In the genomic region with DNA sequence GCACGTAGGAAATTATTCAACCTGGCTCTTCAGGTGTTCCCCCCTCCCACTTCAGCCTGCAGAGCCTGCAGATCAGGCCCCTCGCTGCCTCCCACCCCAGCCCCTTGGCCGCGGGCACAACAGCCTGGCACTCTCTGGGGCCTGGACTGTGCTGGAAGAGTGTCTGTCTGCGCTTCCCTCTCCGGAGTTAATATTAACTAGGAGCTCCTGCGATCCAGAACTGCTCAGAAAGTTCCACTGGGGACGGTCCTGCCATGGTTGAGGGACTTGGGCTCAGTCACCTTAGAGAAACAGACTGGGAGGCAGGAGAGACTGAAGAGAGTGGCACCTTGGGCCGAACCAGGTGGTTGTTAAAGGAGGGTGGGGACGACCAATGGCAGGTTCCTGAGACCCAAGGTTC, we compare ENCODE assay signal across 10 mouse cellular contexts. TPM values are rescaled to one million over a fixed set of nuclear protein-coding genes. Genes with fewer than 3 reads are reported as not detected.
DNase-seq lines count a peak whose midpoint lies in the region; ATAC-seq and TF ChIP-seq lines count a peak whose summit lies in the region.
"Had no signal": no experiment of that assay in that cellular context is flagged by ENCODE, and none has a peak within 500 bp of the region (broad histone marks: within the 10 kb centered on the region; RNA-seq: fewer than 3 reads in every experiment).

No protein-coding gene starts in this region.

- no peak for TF ChIP-seq POLR2A in lung, adult 2 months (IDR thresholded peaks at IDR 0.05; ENCODE audit: borderline replicate concordance, extremely low read depth, low read depth, low read length)

- ATAC-seq in intestine, embryonic 14.5 days (replicated peaks; ENCODE audit: low FRiP score, low TSS enrichment, low read depth), result no peak; the same call in 1 of the 2 replicates
- no peak for ATAC-seq in limb, embryonic 15.5 days (ENCODE audit: insufficient number of reproducible peaks, low FRiP score, low TSS enrichment, low read depth)
- no peak for ATAC-seq in stomach, embryonic 14.5 days (ENCODE audit: insufficient number of reproducible peaks, insufficient read depth, low FRiP score, low read depth)
- no peak for ATAC-seq in CD4-positive, CD25-positive, alpha-beta regulatory T cell, adult 4 months

- H3K9me3 ChIP-seq in intestine, embryonic 14.5 days (ENCODE audit: control insufficient read depth, low read length), result no peaks in the 10 kb centered on the region
- no peaks in the 10 kb centered on the region for H3K9me3 ChIP-seq in limb, embryonic 15.5 days
- H3K9me3 ChIP-seq in stomach, embryonic 14.5 days (ENCODE audit: control insufficient read depth, low read depth, low read length), result no peaks in the 10 kb centered on the region

- H3K9ac ChIP-seq in intestine, embryonic 14.5 days (ENCODE audit: low read length), result peak overlapping the region; percentile 56
- H3K9ac ChIP-seq in limb, embryonic 15.5 days, result no peak overlapping the region
- peak overlapping the region; percentile 65 for H3K9ac ChIP-seq in stomach, embryonic 14.5 days (replicated peaks; ENCODE audit: low read depth, low read length)

- H3K4me2 ChIP-seq in intestine, embryonic 14.5 days (ENCODE audit: low read length), result peak overlapping the region; percentile 62
- H3K4me2 ChIP-seq in limb, embryonic 15.5 days, result no peak overlapping the region
- H3K4me2 ChIP-seq in stomach, embryonic 14.5 days (replicated peaks; ENCODE audit: low read depth, low read length), result peak overlapping the region; percentile 79

- WGBS in lung, adult 2 months, result 6% methylated on average over 10 of the region's 10 CpGs
- 3% methylated on average over 10 of the region's 10 CpGs for WGBS in intestine, embryonic 14.5 days
- 4% methylated on average over 10 of the region's 10 CpGs for WGBS in limb, embryonic 15.5 days
- WGBS in stomach, embryonic 14.5 days, result 3% methylated on average over 10 of the region's 10 CpGs

- intact Hi-C loops in left cerebral cortex, postnatal 25 days (cut with DNase I), result loop anchor here (10.0 kb wide), 1 partner anchor 391 kb away; no protein-coding TSS in a partner anchor

- peaks cover 2% of the 10 kb centered on the region; the same call in 1 of the 2 replicates for H3K4me1 ChIP-seq in lung, adult 2 months (ENCODE audit: control insufficient read depth, insufficient read depth, low read length)
- peaks cover 11% of the 10 kb centered on the region for H3K4me1 ChIP-seq in intestine, embryonic 14.5 days (replicated peaks; ENCODE audit: control insufficient read depth, insufficient read depth, low read length)
- H3K4me1 ChIP-seq in limb, embryonic 15.5 days, result peaks cover 47% of the 10 kb centered on the region
- H3K4me1 ChIP-seq in stomach, embryonic 14.5 days (ENCODE audit: control insufficient read depth, insufficient read depth, low read length), result 0 out of 2 replicates have a peak, but pooled peaks cover 7% of the 10 kb centered on the region

- peak; percentile 39 for DNase-seq in lung, adult 2 months
- no peak for DNase-seq in lung, postnatal 10 days
- peak; percentile 77 for DNase-seq in intestine, embryonic 14.5 days (ENCODE audit: low spot score)
- DNase-seq in left cerebral cortex, postnatal 25 days (ENCODE audit: low spot score in 2 of 2), result no peak
- no peak for DNase-seq in adrenal gland, postnatal 14 days

- no peaks in the 10 kb centered on the region for H3K36me3 ChIP-seq in intestine, embryonic 14.5 days (ENCODE audit: control insufficient read depth, insufficient read depth, low read length)
- H3K36me3 ChIP-seq in limb, embryonic 15.5 days, result no peaks in the 10 kb centered on the region
- no peaks in the 10 kb centered on the region for H3K36me3 ChIP-seq in stomach, embryonic 14.5 days (ENCODE audit: control insufficient read depth, insufficient read depth, low read length)

- H3K4me3 ChIP-seq in lung, adult 2 months (replicated peaks; ENCODE audit: extremely low read depth, low read depth, low read length), result peak overlapping the region; percentile 31
- peak overlapping the region; percentile 45 for H3K4me3 ChIP-seq in intestine, embryonic 14.5 days (ENCODE audit: low read depth, low read length)
- peak overlapping the region; percentile 42; the same call in 1 of the 2 replicates for H3K4me3 ChIP-seq in limb, embryonic 15.5 days
- H3K4me3 ChIP-seq in stomach, embryonic 14.5 days (ENCODE audit: low read depth, low read length), result peak overlapping the region; percentile 60
- H3K4me3 ChIP-seq: myocyte had no signal

- peak overlapping the region; percentile 64 for H3K27ac ChIP-seq in intestine, embryonic 14.5 days (ENCODE audit: low read depth)
- no peak overlapping the region for H3K27ac ChIP-seq in limb, embryonic 15.5 days
- peak overlapping the region; percentile 82 for H3K27ac ChIP-seq in stomach, embryonic 14.5 days (ENCODE audit: low read length)

- H3K27me3 ChIP-seq in intestine, embryonic 14.5 days (replicated peaks; ENCODE audit: control insufficient read depth, insufficient read depth, low read length), result peaks cover 100% of the 10 kb centered on the region
- H3K27me3 ChIP-seq in limb, embryonic 15.5 days, result peaks cover 99% of the 10 kb centered on the region
- peaks cover 77% of the 10 kb centered on the region for H3K27me3 ChIP-seq in stomach, embryonic 14.5 days (ENCODE audit: control insufficient read depth, insufficient read depth, low read length)

- no peak for TF ChIP-seq CTCF in lung, adult 2 months (IDR thresholded peaks at IDR 0.05; ENCODE audit: insufficient read depth, low read length)

RNA-seq across cellular contexts. Expression of a gene that starts 3.4 kb away (rescaled TPM):
- 7.7 and 11.9 TPM in 2 replicates for polyA plus RNA-seq in lung, adult 2 months (2012; rRNA removed)
- polyA plus RNA-seq in intestine, embryonic 14.5 days (2014; fragmentation: Nextera tagmentation; extraction: Ambion mirVana), result 7.8 and 8.9 TPM in 2 replicates
- polyA plus RNA-seq in limb, embryonic 15.5 days (2015; fragmentation: Nextera tagmentation; extraction: Ambion mirVana), result 0.20 TPM in 1 of 2 replicates, not detected in the other
- 4.6 and 5.3 TPM in 2 replicates for polyA plus RNA-seq in stomach, embryonic 14.5 days (2014; fragmentation: Nextera tagmentation; extraction: Ambion mirVana)
- polyA plus RNA-seq in CD4-positive, CD25-positive, alpha-beta regulatory T cell, adult 4 months (2017; shearing (Covaris generic)), result not detected
- total RNA-seq in left cerebral cortex, postnatal 25 days (2021), result 1 to 10 TPM; 3.1 to 3.5 TPM
- 15.5 and 19.7 TPM in 2 replicates for total RNA-seq in adrenal gland, postnatal 14 days (2021)
- total RNA-seq: hematopoietic stem cell, adult 5-6 weeks had no signal
- polyA plus RNA-seq: myocyte had no signal

Comparison
In these comparisons a context has a peak if more than half of its experiments do, and no peak if none do; other contexts are left out.
1. DNase-seq: peak in lung, adult 2 months (single experiment) and intestine, embryonic 14.5 days (single experiment); none in lung, postnatal 10 days (single experiment), left cerebral cortex, postnatal 25 days (0 of 2) and adrenal gland, postnatal 14 days (single experiment).
2. Peak in every context shown above with its lines, with median percentiles within 50 percentile points of each other: H3K4me3 ChIP-seq.